Mouse (Mus musculus) ES-CJ7 (cell line): Measurements from ENCODE around the gene Zmynd8.

Experiments used
- DNase-seq: peaks from one replicate; pipeline ENCODE4 v3.0.0; 2011; ENCODE audit warnings: low read depth, low spot score

Gene Zmynd8

DNA sequence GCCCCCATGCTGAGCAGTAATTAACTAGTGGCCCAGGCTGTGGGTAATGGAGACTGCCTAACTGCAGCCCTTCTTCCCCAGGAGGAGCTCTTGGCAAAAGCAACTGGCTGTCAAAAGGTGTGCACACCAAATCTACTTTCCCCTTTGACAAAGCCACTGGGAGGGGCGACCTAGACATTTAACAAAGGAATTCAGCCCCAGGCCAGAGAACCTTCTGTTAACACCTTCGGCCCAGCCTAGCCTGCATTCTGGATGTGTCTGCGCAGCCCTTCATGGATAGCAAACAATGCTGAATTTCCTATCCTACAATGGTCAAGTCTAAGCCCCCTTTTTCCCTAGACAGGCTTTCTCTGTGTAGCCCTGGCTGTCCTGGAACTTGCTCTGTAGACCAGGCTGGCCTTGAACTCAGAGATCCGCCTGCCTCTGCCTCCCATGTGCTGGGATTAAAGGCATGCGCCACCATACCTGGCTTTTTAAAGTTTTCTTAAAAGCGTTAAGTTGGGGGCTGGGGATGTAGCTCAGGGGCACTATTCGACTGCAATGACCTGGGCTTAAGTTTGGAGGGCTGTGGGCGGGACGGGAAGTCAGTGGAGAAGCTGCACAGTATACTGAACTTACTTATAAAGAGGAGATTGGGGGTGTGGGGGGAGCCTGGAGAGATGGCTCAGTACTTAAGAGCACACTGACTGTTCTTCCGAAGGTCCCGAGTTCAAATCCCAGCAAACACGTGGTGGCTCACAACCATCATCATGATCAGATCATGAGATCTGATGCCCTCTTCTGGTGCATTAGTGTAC is 90.4 kb downstream of the Zmynd8 start:
- DNase-seq, result peak; percentile 97

GRCm38 (mm10) chr2:165800174-165800573 is 98.6 kb downstream of the Zmynd8 start:
- peak; percentile 77 for DNase-seq

- no peak for DNase-seq
These were observed 100.9 kb downstream of the Zmynd8 start for GRCm38 (mm10) chr2:165797876-165798275.

DNA sequence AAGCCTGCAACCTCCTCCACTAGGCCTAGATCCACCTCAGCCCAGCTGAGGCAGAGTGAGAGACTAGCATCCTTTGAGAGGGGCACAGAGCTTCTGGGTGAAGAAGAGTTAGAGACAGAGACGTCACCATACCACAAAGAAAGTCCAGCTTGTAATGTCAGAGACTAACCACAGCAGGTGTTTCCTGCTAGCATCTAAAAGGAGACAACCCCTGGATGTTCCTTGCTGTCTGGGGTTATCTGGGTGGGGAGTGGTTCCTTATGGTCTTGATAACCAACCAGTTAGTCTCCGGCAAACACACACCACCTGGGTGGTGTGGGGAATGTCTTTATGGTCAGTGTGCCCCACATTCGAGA is 105.6 kb downstream of the Zmynd8 start:
- no peak for DNase-seq

- no peak for DNase-seq
These were observed 106.2 kb downstream of the Zmynd8 start for GRCm38 (mm10) chr2:165792431-165793282.

GRCm38 (mm10) chr2:165791657-165792056 is 107.2 kb downstream of the Zmynd8 start:
- peak; percentile 89 for DNase-seq

GRCm38 (mm10) chr2:165791026-165791425 is 107.8 kb downstream of the Zmynd8 start:
- peak; percentile 87 for DNase-seq

DNA sequence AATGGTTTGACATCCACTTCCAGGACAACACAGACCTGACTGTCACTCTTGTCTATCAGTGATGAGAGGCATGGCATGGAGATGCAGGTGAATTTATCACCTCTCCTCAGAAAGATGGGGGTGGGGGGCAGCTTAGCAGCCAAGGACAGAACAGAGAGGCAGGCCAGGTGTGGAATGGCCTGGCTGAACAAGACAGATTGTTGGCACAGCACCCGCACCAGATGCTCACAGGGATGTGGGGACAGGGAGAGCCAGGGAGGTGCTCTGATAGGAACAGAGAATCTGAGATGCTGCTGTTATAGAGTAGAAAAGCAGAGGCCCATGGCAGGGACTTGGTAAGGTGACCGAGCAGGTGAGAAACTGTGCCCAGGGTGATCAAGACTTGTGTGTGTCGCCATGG is 109.1 kb downstream of the Zmynd8 start:
- DNase-seq, result no peak

- no peak for DNase-seq
These were observed 110.0 kb downstream of the Zmynd8 start for GRCm38 (mm10) chr2:165788796-165789195.

DNA sequence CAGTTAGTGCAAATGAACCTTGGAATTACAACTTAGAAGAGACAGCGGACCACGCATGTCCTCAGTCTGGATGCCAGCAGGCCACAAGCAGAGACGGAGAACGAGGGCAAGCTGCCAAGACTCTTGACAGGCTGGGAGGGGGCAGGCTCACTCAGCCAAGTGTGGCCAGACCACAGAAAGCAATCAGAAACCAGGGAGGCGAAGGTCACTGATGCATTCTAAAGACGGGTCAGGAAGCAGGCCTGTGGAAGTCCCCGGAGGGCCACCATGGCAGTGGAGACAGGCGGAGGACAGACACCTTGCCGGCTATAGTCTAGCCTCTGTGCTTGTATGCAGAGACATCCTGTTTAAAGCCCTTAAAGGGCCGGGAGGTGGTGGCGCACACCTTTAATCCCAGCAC is 110.8 kb downstream of the Zmynd8 start:
- DNase-seq, result no peak

DNA sequence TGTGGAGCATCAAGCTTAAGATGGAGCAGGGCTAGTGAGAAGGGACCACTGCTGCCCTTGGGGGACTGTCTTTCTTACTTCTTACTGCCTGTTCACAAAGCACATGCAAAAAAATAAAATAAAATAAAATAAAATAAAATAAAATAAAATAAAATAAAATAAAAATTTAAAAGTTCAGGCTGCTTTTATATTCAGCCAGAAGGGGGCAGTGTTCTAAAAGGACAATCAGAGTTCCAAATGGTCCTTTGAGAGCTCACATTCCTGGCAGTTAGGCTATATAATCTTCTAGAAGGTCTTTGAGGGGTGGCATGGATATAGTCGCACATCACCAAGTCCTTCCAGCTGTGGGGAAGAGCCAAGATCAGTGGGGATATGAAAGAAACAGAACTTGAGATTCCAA is 112.3 kb downstream of the Zmynd8 start:
- no peak for DNase-seq

- DNase-seq, result peak; percentile 88
These were observed 113.3 kb downstream of the Zmynd8 start for GRCm38 (mm10) chr2:165785312-165786036.

DNA sequence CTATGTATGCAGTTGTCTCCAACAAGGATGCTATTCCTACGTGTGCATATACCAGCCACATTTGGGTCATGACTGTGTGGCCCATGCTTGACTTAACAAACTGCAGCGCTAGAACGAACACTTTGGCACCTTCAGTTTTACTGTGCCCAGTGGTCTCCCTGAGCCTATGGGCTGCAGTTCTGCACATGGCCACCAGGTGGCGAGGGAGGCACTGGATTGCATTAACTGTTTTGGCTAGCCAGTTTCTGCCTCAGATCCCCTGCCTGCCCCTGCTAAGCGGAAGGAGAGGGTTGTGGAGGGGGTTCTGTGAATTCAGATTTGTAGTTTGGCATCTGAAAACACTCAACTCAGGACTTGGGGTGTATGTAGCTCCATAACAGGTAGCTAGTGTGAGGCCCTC is 116.5 kb downstream of the Zmynd8 start:
- DNase-seq, result peak; percentile 87

- DNase-seq, result peak; percentile 84
These were observed 119.9 kb downstream of the Zmynd8 start for GRCm38 (mm10) chr2:165778927-165779326.

DNA sequence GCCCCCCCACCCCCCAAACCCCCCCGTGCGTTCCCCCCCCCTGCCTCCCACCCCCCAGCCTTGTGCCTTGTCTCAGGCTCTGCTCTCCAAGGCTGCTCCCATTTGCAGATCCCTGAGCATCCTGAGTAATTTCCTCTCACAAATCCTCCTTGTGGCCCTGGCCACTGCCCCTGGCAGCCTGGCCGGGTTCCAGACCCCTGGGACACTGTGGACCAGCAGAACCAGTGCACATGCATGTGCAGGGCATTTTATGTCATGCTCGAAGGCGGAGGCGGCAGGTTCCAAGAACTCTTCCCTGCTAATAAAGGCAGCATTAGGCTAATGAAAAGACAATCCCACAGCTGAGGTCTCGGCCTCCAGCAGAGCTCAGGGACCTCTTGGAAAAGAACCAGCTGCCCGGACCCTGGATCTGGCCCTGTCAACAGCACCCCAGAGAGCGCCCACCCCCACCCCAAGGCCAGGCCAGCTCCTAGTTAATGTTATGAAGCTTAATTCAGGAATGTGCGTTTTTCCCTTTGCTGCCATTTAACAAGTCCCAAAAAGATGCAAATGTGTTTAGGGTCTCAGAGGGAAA is 129.4 kb downstream of the Zmynd8 start:
- no peak for DNase-seq

DNA sequence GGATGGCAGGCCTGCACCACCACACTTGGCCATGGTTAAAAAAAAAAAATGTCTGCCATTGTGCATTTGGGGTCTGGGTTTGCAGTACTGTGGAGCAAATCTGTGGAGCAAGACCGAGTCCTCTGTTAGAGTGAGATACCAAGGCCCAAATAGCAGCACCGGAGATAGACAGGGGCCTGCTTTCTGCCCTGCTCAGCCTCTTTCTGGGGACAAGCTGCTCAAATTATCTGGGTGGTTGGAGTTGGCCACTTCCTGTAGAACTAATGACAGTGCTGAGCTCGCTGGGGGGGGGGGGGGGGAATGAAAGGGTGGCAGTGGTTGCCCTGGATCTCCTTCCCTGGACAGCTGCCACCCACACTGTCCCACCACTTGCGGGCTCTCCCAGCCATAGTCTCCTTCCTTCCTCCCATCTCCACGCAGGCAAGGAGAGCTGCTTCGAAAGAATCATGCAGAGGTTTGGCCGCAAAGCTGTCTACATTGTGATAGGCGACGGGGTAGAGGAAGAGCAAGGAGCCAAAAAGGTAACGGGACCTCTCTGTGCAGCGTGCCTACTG is 129.9 kb downstream of the Zmynd8 start:
- DNase-seq, result no peak

DNA sequence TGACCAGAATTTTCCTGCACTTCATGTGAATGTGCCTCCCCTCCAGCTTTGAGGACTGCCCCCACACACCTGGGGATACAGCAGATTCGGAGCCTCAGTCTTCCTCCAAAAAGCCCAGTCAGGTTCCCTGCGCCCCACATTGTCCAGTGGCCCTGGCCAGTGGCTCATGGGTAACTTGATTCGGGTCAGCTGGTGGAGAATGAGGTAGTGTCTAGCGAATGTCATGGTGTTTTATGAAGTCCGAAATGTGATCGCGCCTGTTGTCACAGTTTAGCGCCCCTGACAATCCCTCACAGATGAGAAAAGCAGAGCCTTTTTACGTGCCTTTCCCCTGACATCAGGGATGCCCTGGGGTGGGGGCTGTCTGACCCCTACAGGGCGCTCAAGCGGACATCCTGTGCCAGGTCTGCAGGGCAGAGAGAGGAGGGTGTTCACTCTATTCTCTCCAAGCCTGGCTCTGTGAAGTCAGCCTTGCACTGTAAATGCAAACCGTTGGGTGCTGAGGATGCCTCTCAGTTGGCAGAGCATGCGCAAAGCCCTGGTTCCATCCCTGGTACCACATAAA is 139.3 kb downstream of the Zmynd8 start:
- DNase-seq, result no peak

DNA sequence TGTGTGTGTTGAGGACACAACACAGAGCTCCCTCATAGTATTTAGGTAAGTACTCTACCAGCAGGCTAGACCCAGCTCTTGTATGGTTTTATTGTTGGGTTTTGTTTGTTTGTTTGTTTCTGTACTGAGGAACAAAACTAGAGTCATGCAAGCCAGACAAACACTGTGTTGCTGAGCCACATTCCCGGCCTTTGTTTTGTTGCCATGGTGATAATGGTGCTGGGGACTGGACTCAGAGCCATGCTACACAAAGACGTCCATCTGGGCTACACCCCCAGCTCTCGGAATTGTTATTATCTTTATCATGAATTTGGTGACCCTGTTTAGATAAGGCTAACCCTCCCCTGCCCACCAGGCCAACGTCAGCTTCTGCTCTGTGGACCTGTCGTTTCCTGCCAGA is 140.3 kb downstream of the Zmynd8 start:
- no peak for DNase-seq

- no peak for DNase-seq
These were observed 141.0 kb downstream of the Zmynd8 start for GRCm38 (mm10) chr2:165757799-165758198.

DNA sequence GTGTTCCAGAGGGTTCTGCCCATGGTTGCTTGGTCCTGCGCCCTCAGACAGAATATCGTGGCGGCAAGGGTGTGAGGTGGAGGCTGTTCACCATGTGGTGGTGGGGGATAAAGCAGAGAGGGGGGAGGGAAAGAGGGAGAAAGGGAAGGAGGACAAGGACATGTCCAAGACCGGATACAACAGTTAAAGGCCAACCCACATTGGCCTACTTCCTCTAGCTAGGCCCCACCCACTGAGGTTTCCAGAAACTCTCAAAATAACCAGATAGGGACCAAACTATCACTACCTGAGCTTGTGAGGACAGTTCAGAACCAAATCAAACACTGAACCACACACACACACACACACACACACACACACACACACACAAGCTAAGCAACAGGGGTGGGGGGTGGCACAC is 146.1 kb downstream of the Zmynd8 start:
- DNase-seq, result no peak

- DNase-seq, result peak; percentile 31
These were observed 147.7 kb downstream of the Zmynd8 start for GRCm38 (mm10) chr2:165751068-165751467.
